Mouse (Mus musculus): ENCODE results near the gene Vps25.
A peak's percentile ranks its signal among the peaks of the same experiment; 100 is the strongest.

Vps25 gene

GRCm38 (mm10) chr11:101277381-101278222 is 24.1 kb downstream of the Vps25 start:
- DNase-seq: no peak

- peak; percentile 86 for DNase-seq
Measured at GRCm38 (mm10) chr11:101278223-101279192, 25.0 kb downstream of the Vps25 start, which contains the start of the genes Cntd1 and Coa3. Gene Cntd1, plus strand, starts transcription at chr11:101279012. Gene Coa3, minus strand, starts transcription at chr11:101279114.

- DNase-seq: no peak
Measured at GRCm38 (mm10) chr11:101279193-101279569, 25.7 kb downstream of the Vps25 start.

GRCm38 (mm10) chr11:101280837-101281236 is 27.3 kb downstream of the Vps25 start:
- DNase-seq: no peak

- DNase-seq: no peak
Measured at GRCm38 (mm10) chr11:101282896-101283295, 29.4 kb downstream of the Vps25 start.

GRCm38 (mm10) chr11:101283805-101284204 is 30.3 kb downstream of the Vps25 start:
- no peak for DNase-seq

- DNase-seq: no peak
Measured at GRCm38 (mm10) chr11:101287306-101287705, 33.8 kb downstream of the Vps25 start.

GRCm38 (mm10) chr11:101291231-101291630 is 37.7 kb downstream of the Vps25 start:
- DNase-seq: no peak

- no peak for DNase-seq
Measured at GRCm38 (mm10) chr11:101295191-101295590, 41.7 kb downstream of the Vps25 start.

GRCm38 (mm10) chr11:101300881-101301280 is 47.4 kb downstream of the Vps25 start:
- DNase-seq: no peak

GRCm38 (mm10) chr11:101301299-101302003 is 47.9 kb downstream of the Vps25 start:
- DNase-seq: no peak

GRCm38 (mm10) chr11:101302004-101302798 is 48.7 kb downstream of the Vps25 start, which contains the start of gene Becn1:
Gene Becn1, minus strand, starts transcription at chr11:101302286.
- peak; percentile 96 for DNase-seq

GRCm38 (mm10) chr11:101307744-101308143 is 54.2 kb downstream of the Vps25 start:
- DNase-seq: no peak
